Mouse (Mus musculus) hindlimb bud, embryonic 11.5 days (tissue): ENCODE measurements around the gene Slc27a2.
"Not testable (repeated sequence)": the region's sequence is repeated elsewhere in the genome, so short reads cannot be mapped to it uniquely, and the experiment has no call there.

Source experiments
- DNase-seq: peaks from one replicate; pipeline ENCODE4 v3.0.0-alpha.2; 2012; ENCODE audit warnings: low read depth, low spot score; ENCODE audit errors: extremely low spot score

The Slc27a2 gene

GRCm38 (mm10) chr2:126552357-126553290 lies at the start of gene Slc27a2:
Slc27a2 (plus strand) TSS chr2:126552407.
- no peak for DNase-seq

- DNase-seq, result no peak
Observed at GRCm38 (mm10) chr2:126505156-126505555, 47.1 kb upstream of the Slc27a2 start.

DNA sequence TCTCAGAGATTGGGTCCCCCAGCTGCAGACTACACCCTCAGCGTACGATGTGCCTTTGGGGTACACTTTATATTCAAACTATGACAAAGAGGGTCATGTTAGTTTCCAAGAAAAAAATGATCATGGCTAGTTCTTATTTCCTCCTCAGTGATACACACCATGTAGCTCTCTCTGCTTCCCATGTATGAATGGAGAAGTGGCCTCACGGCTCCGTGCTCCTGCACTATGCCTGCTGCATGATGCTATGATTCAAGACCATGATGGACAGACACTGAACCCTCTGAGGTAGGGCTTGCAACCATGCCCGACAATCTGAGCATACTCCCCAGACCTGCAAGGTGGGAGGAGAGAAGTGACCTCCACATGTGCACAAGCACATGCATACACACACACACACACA lies 44.7 kb upstream of the Slc27a2 start:
- DNase-seq, result no peak

DNA sequence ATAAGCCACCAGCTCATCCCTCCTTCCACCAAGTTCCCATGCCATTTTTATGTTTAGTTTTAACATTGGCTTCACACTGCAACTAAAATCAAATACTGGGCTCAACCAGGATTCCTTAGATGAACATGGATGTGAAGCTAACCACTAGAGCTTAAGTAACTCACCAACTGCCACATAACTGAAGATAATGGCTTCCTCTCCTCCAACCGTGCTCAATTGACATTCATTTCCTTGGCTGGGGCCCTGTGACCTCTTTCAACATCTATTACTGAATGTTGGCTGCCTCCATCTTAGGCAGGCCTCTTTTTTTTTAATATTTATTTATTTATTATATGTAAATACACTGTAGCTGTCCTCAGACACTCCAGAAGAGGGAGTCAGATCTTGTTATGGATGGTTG lies 44.0 kb upstream of the Slc27a2 start:
- DNase-seq, result no peak

- DNase-seq, result no peak
Observed at GRCm38 (mm10) chr2:126515069-126515826, 37.0 kb upstream of the Slc27a2 start.

DNA sequence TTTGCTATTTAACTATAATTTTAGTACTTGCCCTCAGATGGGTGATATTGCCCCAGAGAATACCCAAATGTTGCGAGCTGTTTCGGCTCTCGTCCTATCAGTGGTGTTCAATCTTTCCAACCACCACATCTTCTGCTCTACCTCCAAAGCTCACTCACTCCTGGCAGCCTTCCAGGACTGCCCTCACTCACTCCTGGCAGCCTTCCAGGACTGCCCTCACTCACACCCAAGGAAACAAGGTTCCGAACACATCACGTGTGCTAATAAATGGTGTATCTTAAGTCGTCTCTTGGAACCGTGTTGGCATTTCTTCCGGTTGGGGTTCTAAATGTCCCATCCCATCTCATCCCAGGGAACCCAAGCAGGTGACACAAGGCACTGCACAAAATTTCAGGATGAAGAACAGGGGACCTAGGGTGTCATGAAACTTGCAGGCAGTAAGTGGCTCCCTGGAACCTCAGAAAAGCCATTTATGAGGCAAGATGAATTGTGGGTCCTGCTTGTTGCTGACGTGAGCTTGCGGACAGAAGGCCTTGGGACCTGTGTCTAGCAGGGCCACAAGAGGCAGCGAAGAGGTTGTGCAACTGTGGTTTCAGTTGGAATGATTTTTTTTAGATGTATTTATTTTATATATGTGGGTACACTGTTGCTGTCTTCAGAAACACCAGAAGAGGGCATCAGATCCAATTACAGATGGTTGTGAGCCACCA lies 32.2 kb upstream of the Slc27a2 start:
- no peak for DNase-seq

DNA sequence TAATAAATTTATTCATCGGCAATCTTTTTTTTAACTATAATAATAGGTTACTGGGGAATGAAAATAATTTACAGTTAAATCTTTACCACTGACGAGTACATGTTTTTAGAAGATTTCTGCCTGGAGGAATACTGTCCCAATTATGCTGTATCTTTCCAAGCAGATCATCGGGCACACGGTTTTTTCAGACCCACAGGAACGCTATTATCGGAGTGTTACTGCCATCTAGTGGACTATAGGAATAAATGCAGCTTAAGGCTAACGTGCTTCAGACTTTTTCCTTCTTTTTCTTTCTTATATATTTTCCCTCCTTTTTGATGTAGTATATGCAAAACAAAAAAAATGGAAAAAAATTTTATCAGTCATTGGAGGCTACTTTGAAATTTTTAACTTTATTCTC lies 31.4 kb upstream of the Slc27a2 start:
- DNase-seq, result peak; percentile 26

- DNase-seq, result no peak
Observed at GRCm38 (mm10) chr2:126521471-126521870, 30.7 kb upstream of the Slc27a2 start.

- DNase-seq, result no peak
Observed at GRCm38 (mm10) chr2:126522056-126522455, 30.2 kb upstream of the Slc27a2 start.

- DNase-seq, result not testable (repeated sequence)
Observed at GRCm38 (mm10) chr2:126523101-126523745, 29.0 kb upstream of the Slc27a2 start.

DNA sequence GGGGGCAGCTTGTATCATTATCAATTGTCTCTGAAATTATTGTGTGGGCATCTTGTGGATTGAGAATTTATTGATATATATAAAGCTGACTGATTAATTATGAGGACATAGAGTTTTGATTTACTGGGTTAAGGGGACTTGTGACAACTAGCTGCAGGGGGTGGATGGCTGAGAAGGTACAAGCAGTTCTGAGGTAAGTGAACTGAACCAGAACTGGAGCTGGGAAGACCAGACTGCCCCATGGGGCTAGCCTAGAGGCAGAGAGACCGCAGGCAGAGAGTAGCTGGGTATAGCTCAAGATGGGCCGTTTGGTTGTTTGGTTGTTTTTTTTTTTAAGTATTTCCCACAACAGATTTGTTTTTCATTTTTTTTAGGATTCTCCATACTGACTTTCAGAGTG lies 27.9 kb upstream of the Slc27a2 start:
- DNase-seq, result no peak

DNA sequence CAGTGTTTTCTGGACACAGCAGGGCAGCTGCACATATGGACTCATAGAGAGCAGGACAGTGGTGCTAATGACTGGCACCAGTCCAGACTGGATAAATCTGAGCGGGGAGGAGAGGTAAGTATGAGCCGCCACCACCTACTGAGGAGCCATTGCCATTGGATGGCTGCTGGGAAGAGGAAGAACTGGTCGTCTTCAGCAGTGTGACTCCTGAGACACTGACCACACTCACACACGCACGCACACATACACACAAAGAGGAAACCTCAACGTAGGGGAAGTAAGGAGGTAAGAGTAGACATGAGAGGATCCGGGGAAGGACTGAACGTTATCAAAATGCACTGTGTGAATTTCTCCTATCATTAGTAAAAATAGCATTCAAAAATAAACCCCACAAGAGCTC lies 24.7 kb upstream of the Slc27a2 start:
- no peak for DNase-seq

- no peak for DNase-seq
Observed at GRCm38 (mm10) chr2:126530581-126530980, 21.6 kb upstream of the Slc27a2 start.

GRCm38 (mm10) chr2:126537654-126538053 lies 14.6 kb upstream of the Slc27a2 start:
- DNase-seq, result no peak

DNA sequence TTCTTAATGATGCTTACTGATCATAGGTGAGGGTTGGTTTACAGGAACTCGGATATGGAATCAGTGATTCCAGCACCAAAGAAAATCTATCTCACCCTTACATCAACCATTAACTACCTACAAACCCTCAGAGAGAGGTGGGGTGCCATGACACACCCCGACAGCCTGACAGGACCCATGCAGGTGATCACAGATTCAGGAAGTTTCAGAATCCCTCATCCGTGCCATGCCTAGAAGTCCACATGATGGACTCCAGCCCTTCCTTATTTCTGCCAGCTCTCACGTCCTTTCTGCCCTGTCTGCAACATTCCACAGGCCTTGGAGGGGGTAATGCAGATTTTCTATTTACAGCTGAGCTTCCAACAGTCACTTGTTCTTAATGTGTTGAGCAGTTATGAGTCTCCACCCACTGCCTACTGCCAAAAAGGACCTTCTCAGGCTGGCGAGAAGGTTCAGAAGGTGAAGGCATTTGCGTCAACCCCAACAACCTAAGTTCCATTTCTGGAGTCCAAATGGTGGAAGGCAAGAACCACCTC lies 11.7 kb upstream of the Slc27a2 start:
- DNase-seq, result no peak

DNA sequence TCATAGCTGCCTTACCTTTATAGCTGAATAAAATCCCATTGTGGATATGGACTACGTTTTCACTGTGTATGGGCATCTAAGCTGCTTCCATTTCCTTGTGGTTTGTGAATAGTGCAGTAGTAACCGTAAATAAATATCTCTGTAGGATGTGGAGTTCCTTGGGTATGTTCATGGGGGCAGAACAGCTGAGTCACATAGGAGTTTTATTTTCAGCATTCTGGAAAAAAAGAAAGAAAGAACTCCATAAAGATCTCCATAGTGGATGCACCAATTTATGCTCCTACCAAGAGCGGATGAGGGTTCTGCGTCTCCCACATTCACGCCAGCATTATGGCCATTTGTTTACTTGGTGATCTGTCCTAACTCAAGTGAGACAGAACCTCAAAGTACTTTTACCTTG lies 10.0 kb upstream of the Slc27a2 start:
- DNase-seq, result no peak

GRCm38 (mm10) chr2:126545297-126545696 lies 6.9 kb upstream of the Slc27a2 start:
- DNase-seq, result no peak

DNA sequence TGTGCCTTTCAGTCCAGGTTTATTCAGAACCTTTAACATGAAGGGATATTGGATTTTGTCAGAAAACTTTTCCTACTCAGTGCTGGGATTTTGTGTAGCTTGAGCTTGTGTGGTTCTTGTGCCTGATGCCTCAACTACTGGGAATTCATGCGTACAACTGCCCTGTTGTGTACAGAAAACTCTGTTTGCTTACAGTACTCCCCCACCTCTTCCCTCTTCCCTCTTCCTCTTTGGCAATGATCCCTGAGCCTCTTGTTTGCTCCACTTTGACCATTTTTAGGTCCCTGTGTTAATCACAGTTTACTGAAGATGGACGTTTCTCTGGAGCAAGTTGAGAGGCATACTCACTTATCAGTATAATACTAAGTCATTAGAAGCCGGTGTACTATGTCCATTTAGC lies 5.8 kb upstream of the Slc27a2 start:
- no peak for DNase-seq

DNA sequence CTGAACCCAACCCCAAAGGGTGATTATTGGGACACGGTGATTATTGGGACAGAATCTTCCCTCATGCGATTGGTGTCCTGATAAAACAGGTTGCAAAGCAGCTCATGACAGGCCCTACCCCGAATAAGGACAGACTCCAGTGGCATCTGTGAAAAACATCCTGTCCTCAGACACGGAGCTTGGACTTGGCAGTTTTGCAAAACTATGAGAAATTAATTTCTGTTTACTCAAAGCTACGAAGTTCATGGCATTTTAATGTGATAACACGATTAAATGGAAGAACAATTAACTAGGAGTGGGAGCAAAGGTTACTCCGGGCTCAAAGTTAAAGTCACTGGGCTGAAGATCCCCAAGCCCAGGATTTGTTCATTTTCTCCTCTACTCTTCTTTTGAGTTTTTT lies 2.5 kb upstream of the Slc27a2 start:
- no peak for DNase-seq

GRCm38 (mm10) chr2:126551244-126551890 lies 840 bp upstream of the Slc27a2 start:
- no peak for DNase-seq
